Mouse (Mus musculus): ENCODE data around the gene Rrnad1. TPM values are rescaled to one million over a fixed set of nuclear protein-coding genes. Genes with fewer than 3 reads are reported as not detected.
A peak's percentile ranks its signal among the peaks of the same experiment; 100 is the strongest.
"Not testable (repeated sequence)": the region's sequence is repeated elsewhere in the genome, so short reads cannot be mapped to it uniquely, and the experiment has no call there.

The Rrnad1 gene
- polyA plus RNA-seq, 2 experiments: 3.5 to 9.2 TPM

GRCm38 (mm10) chr3:87906601-87906980, 23.9 kb downstream of the Rrnad1 start:
- Histone ChIP-seq H3K9me3 (ENCODE audit: control insufficient read depth, low read length) (no peaks in the 10 kb centered on the region), H3K4me2 (ENCODE audit: low read depth) (peak overlapping the region; percentile 91), H3K4me1 (replicated peaks; ENCODE audit: control insufficient read depth in 2 of 2, insufficient read depth in 2 of 2, low read length in 1 of 2) (peaks cover 45 to 54% of the 10 kb centered on the region in 2 experiments), H3K27ac (peak overlapping the region; percentile 89), H3K36me3 (replicated peaks; ENCODE audit: control insufficient read depth, insufficient read depth, low read depth) (no peaks in the 10 kb centered on the region; the same call in 1 of the 2 replicates), H3K9ac (replicated peaks) (peak overlapping the region; percentile 100), H3K27me3 (ENCODE audit: control insufficient read depth, insufficient read depth, low read length) (no peaks in the 10 kb centered on the region), H3K4me3 (ENCODE audit: insufficient read depth in 1 of 2, low read depth in 2 of 2, low read length in 2 of 2) (peak overlapping the region; percentile 97 to 100)
- DNase-seq (ENCODE audit: low read depth in 3 of 3, low spot score in 3 of 3) (no peak), ATAC-seq (ENCODE audit: insufficient read depth) (peak; percentile 4; the same call in 1 of the 2 replicates)
- under 1% methylated on average over 40 of the region's 47 CpGs for WGBS (ENCODE audit: insufficient replicate concordance)
- no peak for TF ChIP-seq CTCF (IDR thresholded peaks at IDR 0.05; ENCODE audit: low read depth)
- TF ChIP-seq EP300 (IDR thresholded peaks at IDR 0.05; ENCODE audit: low read depth): no peak

GRCm38 (mm10) chr3:87905880-87906485, 24.5 kb downstream of the Rrnad1 start, which contains the start of gene Hdgf:
Hdgf (plus strand) TSS chr3:87906321.
- Histone ChIP-seq H3K4me3 (ENCODE audit: insufficient read depth in 1 of 2, low read depth in 2 of 2, low read length in 2 of 2) (peak within 1 kb of the TSS; percentile 97 to 100), H3K9me3 (ENCODE audit: control insufficient read depth, low read length) (no peaks in the 10 kb centered on the region), H3K27ac (peak within 1 kb of the TSS; percentile 89), H3K36me3 (replicated peaks; ENCODE audit: control insufficient read depth, insufficient read depth, low read depth) (no peaks in the 10 kb centered on the region; the same call in 1 of the 2 replicates), H3K4me1 (replicated peaks; ENCODE audit: control insufficient read depth in 2 of 2, insufficient read depth in 2 of 2, low read length in 1 of 2) (peaks cover 45 to 55% of the 10 kb centered on the region in 2 experiments), H3K27me3 (ENCODE audit: control insufficient read depth, insufficient read depth, low read length) (no peaks in the 10 kb centered on the region), H3K4me2 (ENCODE audit: low read depth) (peak within 1 kb of the TSS; percentile 91), H3K9ac (replicated peaks) (peak within 1 kb of the TSS; percentile 100)
- WGBS (ENCODE audit: insufficient replicate concordance): under 1% methylated on average over 57 of the region's 57 CpGs
- peak; percentile 45 for TF ChIP-seq CTCF (IDR thresholded peaks at IDR 0.05; ENCODE audit: low read depth)
- no peak for TF ChIP-seq EP300 (IDR thresholded peaks at IDR 0.05; ENCODE audit: low read depth)
- ATAC-seq (ENCODE audit: insufficient read depth) (peak; percentile 84), DNase-seq (ENCODE audit: low read depth in 3 of 3, low spot score in 3 of 3) (peak; percentile 91 to 93 (median 92))

- H3K9ac ChIP-seq (replicated peaks): 0 out of 2 replicates have a peak overlapping the region, but pooled peaks have one; percentile 13
- TF ChIP-seq EP300 (IDR thresholded peaks at IDR 0.05; ENCODE audit: low read depth) (no peak), CTCF (IDR thresholded peaks at IDR 0.05; ENCODE audit: low read depth) (no peak)
- DNase-seq (ENCODE audit: low read depth in 3 of 3, low spot score in 3 of 3) (no peak), ATAC-seq (ENCODE audit: insufficient read depth) (no peak)
- H3K9me3 ChIP-seq (ENCODE audit: control insufficient read depth, low read length): no peaks in the 10 kb centered on the region
- H3K36me3 ChIP-seq (replicated peaks; ENCODE audit: control insufficient read depth, insufficient read depth, low read depth): no peaks in the 10 kb centered on the region
- H3K4me3 ChIP-seq (ENCODE audit: insufficient read depth in 1 of 2, low read depth in 2 of 2, low read length in 2 of 2): no peak overlapping the region
- H3K4me2 ChIP-seq (ENCODE audit: low read depth): no peak overlapping the region
- peaks cover 40 to 50% of the 10 kb centered on the region in 2 experiments for H3K4me1 ChIP-seq (replicated peaks; ENCODE audit: control insufficient read depth in 2 of 2, insufficient read depth in 2 of 2, low read length in 1 of 2)
- peak overlapping the region; percentile 61 for H3K27ac ChIP-seq
- WGBS (ENCODE audit: insufficient replicate concordance): 51% methylated on average over 5 of the region's 5 CpGs
- H3K27me3 ChIP-seq (ENCODE audit: control insufficient read depth, insufficient read depth, low read length): no peaks in the 10 kb centered on the region
Observed at GRCm38 (mm10) chr3:87903821-87904220, 26.7 kb downstream of the Rrnad1 start.

GRCm38 (mm10) chr3:87901959-87902358, 28.6 kb downstream of the Rrnad1 start:
- H3K9ac ChIP-seq (replicated peaks); DNase-seq (ENCODE audit: low read depth in 3 of 3, low spot score in 3 of 3); H3K4me3 ChIP-seq (ENCODE audit: insufficient read depth in 1 of 2, low read depth in 2 of 2, low read length in 2 of 2): not testable (repeated sequence)

GRCm38 (mm10) chr3:87901036-87901624, 29.4 kb downstream of the Rrnad1 start:
- Histone ChIP-seq H3K4me2 (ENCODE audit: low read depth) (peak overlapping the region; percentile 72), H3K4me3 (ENCODE audit: insufficient read depth in 1 of 2, low read depth in 2 of 2, low read length in 2 of 2) (peak overlapping the region; percentile 43 to 48), H3K27ac (peak overlapping the region; percentile 87), H3K9ac (replicated peaks) (peak overlapping the region; percentile 72), H3K36me3 (replicated peaks; ENCODE audit: control insufficient read depth, insufficient read depth, low read depth) (no peaks in the 10 kb centered on the region), H3K9me3 (ENCODE audit: control insufficient read depth, low read length) (no peaks in the 10 kb centered on the region), H3K4me1 (replicated peaks; ENCODE audit: control insufficient read depth in 2 of 2, insufficient read depth in 2 of 2, low read length in 1 of 2) (peaks cover 29 to 38% of the 10 kb centered on the region in 2 experiments), H3K27me3 (ENCODE audit: control insufficient read depth, insufficient read depth, low read length) (no peaks in the 10 kb centered on the region)
- peak; percentile 100 for TF ChIP-seq EP300 (IDR thresholded peaks at IDR 0.05; ENCODE audit: low read depth)
- no peak for TF ChIP-seq CTCF (IDR thresholded peaks at IDR 0.05; ENCODE audit: low read depth)
- peak; percentile 79 for ATAC-seq (ENCODE audit: insufficient read depth)
- DNase-seq (ENCODE audit: low read depth in 3 of 3, low spot score in 3 of 3): peak; percentile 88 to 89 (median 89)
- WGBS (ENCODE audit: insufficient replicate concordance): 3% methylated on average over 1 of the region's 1 CpGs

More at GRCm38 (mm10) chr3:87901959-87902358, 28.6 kb downstream of the Rrnad1 start:
- H3K4me2 ChIP-seq (ENCODE audit: low read depth): peak overlapping the region; percentile 72
- H3K27ac ChIP-seq: peak overlapping the region; percentile 87
- whole genome bisulfite sequencing (ENCODE audit: insufficient replicate concordance): 48% methylated on average over 6 of the region's 6 CpGs
- H3K27me3 ChIP-seq (ENCODE audit: control insufficient read depth, insufficient read depth, low read length); H3K9me3 ChIP-seq (ENCODE audit: control insufficient read depth, low read length); H3K36me3 ChIP-seq (replicated peaks; ENCODE audit: control insufficient read depth, insufficient read depth, low read depth); ATAC-seq (ENCODE audit: insufficient read depth): not testable (repeated sequence)
- peaks cover 29 to 38% of the 10 kb centered on the region in 2 experiments for H3K4me1 ChIP-seq (replicated peaks; ENCODE audit: control insufficient read depth in 2 of 2, insufficient read depth in 2 of 2, low read length in 1 of 2)

Data from liver, embryonic 14.5 days (tissue).